Mouse (Mus musculus) midbrain, embryonic 12.5 days (tissue): ENCODE measurements at regions not wholly inside any gene's neighbourhood (a gene's known extent, or its start where the extent isn't known, plus 50 kb on each side); places are given as distances from the start of the nearest gene placed in this dataset.

Experiments
- ATAC-seq: fragments of 200-750 bp; cut with Nextera tagmentation; 2 replicates; pipeline ENCODE4 v1.8.0; 2017; ENCODE audit warnings: low read depth, moderate TSS enrichment, moderate library complexity; ENCODE audit not compliant: low FRiP score
- H3K27ac ChIP-seq: fragments of 300-500 bp; sonication (generic); replicated peaks from 2 replicates; pipeline ENCODE4 v1.5.1; 2016; ENCODE audit warnings: mild to moderate bottlenecking
- H3K27me3 ChIP-seq: fragments of 300-500 bp; sonication (generic); 2 replicates; pipeline ENCODE4 v1.6.1; 2016; ENCODE audit warnings: mild to moderate bottlenecking
- H3K36me3 ChIP-seq: fragments of 300-500 bp; sonication (generic); 2 replicates; pipeline ENCODE4 v1.6.1; 2016
- H3K4me1 ChIP-seq: fragments of 300-500 bp; sonication (generic); 2 replicates; pipeline ENCODE4 v1.6.1; 2016
- H3K4me2 ChIP-seq: fragments of 300-500 bp; sonication (generic); replicated peaks from 2 replicates; pipeline ENCODE4 v1.6.1; 2016; ENCODE audit warnings: mild to moderate bottlenecking, moderate library complexity
- H3K4me3 ChIP-seq: fragments of 300-500 bp; sonication (generic); 2 replicates; pipeline ENCODE4 v1.5.1; 2016; ENCODE audit warnings: mild to moderate bottlenecking
- H3K9ac ChIP-seq: fragments of 300-500 bp; sonication (generic); replicated peaks from 2 replicates; pipeline ENCODE4 v1.6.1; 2016; ENCODE audit warnings: mild to moderate bottlenecking, moderate library complexity
- H3K9me3 ChIP-seq: fragments of 300-500 bp; sonication (generic); 2 replicates; pipeline ENCODE4 v1.6.1; 2016; ENCODE audit warnings: mild to moderate bottlenecking
- WGBS: fragments of 180-500 bp; shearing (Covaris S2); methylation state at CpG from one replicate; pipeline ENCODE4 v1.1.7; 2016; 5-methylcytosine and 5-hydroxymethylcytosine counted together

DNA sequence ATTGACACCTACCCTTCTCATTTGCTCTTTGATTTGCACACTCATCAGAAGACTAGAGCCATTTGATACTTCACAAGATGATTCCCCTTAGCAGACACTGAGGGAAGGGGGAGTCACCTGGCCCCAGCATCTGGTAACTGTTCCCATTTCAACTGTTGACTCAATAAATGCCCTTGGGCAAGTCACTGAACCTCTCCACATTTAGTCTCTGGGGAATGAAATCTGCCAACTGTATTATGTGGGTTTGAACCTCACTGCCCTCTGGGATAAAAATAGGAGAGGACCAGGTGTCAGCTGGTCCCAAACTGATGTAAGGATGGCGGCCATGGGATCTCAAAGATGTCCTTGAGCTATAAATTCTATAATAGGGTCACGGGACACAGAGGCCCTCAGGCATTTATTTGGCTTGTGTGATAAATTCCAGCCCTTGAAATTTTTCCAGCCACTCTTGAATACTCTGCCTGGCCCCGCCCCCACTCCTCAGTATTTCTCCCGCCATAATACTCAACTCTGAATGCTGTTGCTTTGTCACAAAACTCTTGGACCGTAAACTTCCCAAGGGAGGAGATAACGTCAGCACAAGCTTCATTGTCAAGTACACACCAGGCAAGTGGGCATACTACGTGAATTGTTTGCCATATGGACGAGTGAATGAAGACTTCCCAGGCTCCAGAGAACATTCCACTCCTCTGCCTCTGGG lies 155.5 kb downstream of the Qrsl1 start:
- WGBS: 84% methylated on average over 8 of the region's 8 CpGs
- Histone ChIP-seq H3K4me3 (no peak overlapping the region), H3K4me1 (peaks cover 16% of the 10 kb centered on the region), H3K4me2 (no peak overlapping the region), H3K36me3 (no peaks in the 10 kb centered on the region), H3K27ac (no peak overlapping the region), H3K27me3 (no peaks in the 10 kb centered on the region), H3K9ac (no peak overlapping the region), H3K9me3 (no peaks in the 10 kb centered on the region)
- no peak for ATAC-seq

GRCm38 (mm10) chr10:43746631-43747001 lies 154.9 kb downstream of the Qrsl1 start:
- H3K4me3 ChIP-seq: no peak overlapping the region
- H3K27ac ChIP-seq: no peak overlapping the region
- ATAC-seq: no peak
- no peaks in the 10 kb centered on the region for H3K9me3 ChIP-seq
- no peak overlapping the region for H3K4me2 ChIP-seq
- H3K9ac ChIP-seq: no peak overlapping the region
- WGBS: 93% methylated on average over 1 of the region's 1 CpGs
- peaks cover 11% of the 10 kb centered on the region for H3K4me1 ChIP-seq
- no peaks in the 10 kb centered on the region for H3K36me3 ChIP-seq
- H3K27me3 ChIP-seq: no peaks in the 10 kb centered on the region

DNA sequence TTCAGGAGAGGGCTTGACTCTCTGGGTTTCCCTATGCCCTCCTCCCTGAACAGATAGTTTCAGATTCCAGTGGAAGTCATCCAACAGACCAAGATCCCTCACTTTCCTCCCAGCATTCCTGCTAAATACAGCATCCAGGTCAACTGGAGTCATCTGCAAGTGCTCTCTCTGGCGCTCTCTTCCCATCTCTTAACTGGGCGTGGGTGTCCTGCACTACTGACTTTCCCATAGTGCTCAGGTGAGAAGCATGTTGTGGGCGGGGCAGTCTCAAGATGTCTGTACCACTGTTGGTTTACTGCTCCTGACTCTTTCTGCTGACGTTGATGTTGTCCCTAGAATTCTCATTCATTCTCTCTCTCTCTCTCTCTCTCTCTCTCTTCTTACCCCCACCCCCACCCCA lies 154.0 kb downstream of the Qrsl1 start:
- no peaks in the 10 kb centered on the region for H3K9me3 ChIP-seq
- no peak for ATAC-seq
- no peak overlapping the region for H3K9ac ChIP-seq
- H3K27ac ChIP-seq: no peak overlapping the region
- H3K36me3 ChIP-seq: no peaks in the 10 kb centered on the region
- no peaks in the 10 kb centered on the region for H3K27me3 ChIP-seq
- H3K4me1 ChIP-seq: peaks cover 11% of the 10 kb centered on the region
- WGBS: 93% methylated on average over 4 of the region's 4 CpGs
- H3K4me2 ChIP-seq: no peak overlapping the region
- no peak overlapping the region for H3K4me3 ChIP-seq

- no peaks in the 10 kb centered on the region for H3K36me3 ChIP-seq
- WGBS: 88% methylated on average over 3 of the region's 3 CpGs
- peaks cover 6% of the 10 kb centered on the region; the same call in 1 of the 2 replicates for H3K4me1 ChIP-seq
- no peak overlapping the region for H3K9ac ChIP-seq
- no peak overlapping the region for H3K4me3 ChIP-seq
- H3K27me3 ChIP-seq: no peaks in the 10 kb centered on the region
- H3K4me2 ChIP-seq: no peak overlapping the region
- no peaks in the 10 kb centered on the region for H3K9me3 ChIP-seq
- no peak for ATAC-seq
- H3K27ac ChIP-seq: no peak overlapping the region
Observed at GRCm38 (mm10) chr10:43748300-43748699, 153.2 kb downstream of the Qrsl1 start.

DNA sequence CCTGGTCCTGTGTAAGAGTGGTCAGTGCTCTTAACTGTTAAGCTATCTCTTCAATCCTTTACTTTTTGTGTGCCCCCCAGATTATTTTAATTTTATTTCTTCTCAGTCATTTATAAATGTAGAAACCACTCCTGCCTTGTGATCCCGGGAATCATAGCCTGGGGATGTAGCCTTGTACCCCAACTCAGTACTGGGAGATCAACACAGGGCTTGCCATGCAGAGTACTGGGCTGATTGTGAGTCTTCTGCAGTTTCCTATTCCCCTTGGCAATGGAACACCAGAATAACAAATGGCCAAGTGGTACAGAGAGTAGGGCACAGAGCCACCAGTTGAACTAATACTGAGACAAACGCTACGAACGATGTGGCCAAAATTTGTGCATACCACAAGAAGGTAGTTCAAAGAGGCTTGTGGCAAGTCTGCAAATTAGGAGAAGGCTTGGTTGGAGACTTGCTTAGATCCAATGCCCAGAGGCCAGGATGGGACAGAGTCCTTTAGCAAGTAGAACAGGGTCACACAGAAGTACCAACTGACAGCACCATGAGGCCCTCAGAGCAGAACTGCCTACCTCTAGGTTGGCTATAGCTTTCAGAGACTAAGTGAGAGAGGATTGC lies 151.9 kb downstream of the Qrsl1 start:
- no peak for ATAC-seq

GRCm38 (mm10) chr10:43750401-43750800 lies 151.1 kb downstream of the Qrsl1 start:
- Histone ChIP-seq H3K9me3 (no peaks in the 10 kb centered on the region), H3K9ac (no peak overlapping the region), H3K4me2 (no peak overlapping the region), H3K27me3 (no peaks in the 10 kb centered on the region), H3K36me3 (no peaks in the 10 kb centered on the region), H3K27ac (no peak overlapping the region), H3K4me3 (no peak overlapping the region), H3K4me1 (peaks cover 6% of the 10 kb centered on the region; the same call in 1 of the 2 replicates)
- 88% methylated on average over 6 of the region's 6 CpGs for WGBS
- no peak for ATAC-seq

More for the DNA sequence above, 151.9 kb downstream of the Qrsl1 start:
- Histone ChIP-seq H3K36me3 (no peaks in the 10 kb centered on the region), H3K27me3 (no peaks in the 10 kb centered on the region), H3K4me3 (no peak overlapping the region), H3K27ac (no peak overlapping the region), H3K9ac (no peak overlapping the region), H3K9me3 (no peaks in the 10 kb centered on the region), H3K4me2 (no peak overlapping the region), H3K4me1 (peaks cover 6% of the 10 kb centered on the region; the same call in 1 of the 2 replicates)
- WGBS: 94% methylated on average over 4 of the region's 4 CpGs

DNA sequence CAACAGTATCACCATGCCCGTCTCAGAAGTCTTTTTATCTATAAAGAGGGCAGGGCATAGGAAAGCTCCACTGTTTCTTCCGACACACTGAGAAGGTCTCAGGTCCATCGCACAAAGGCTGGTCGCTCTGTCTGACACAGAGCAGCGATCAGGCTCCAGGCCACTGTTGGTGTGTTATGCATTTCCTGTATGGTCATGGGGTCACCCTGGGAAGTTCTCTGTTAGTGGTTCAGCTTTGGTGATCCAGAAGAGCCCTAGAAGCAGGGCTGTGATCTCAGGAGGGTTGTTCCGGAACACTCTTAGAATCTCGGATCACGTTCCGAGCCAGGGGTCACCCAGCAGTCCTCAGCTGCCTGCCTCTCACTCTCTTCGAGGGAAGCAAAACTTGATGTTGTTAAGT lies 150.7 kb downstream of the Qrsl1 start:
- H3K27me3 ChIP-seq: no peaks in the 10 kb centered on the region
- no peaks in the 10 kb centered on the region for H3K36me3 ChIP-seq
- H3K27ac ChIP-seq: no peak overlapping the region
- no peak overlapping the region for H3K4me2 ChIP-seq
- no peak overlapping the region for H3K9ac ChIP-seq
- no peak for ATAC-seq
- H3K4me3 ChIP-seq: no peak overlapping the region
- WGBS: 86% methylated on average over 10 of the region's 10 CpGs
- no peaks in the 10 kb centered on the region for H3K9me3 ChIP-seq
- H3K4me1 ChIP-seq: peaks cover 6% of the 10 kb centered on the region; the same call in 1 of the 2 replicates

- H3K9ac ChIP-seq: no peak overlapping the region
- WGBS: 53% methylated on average over 5 of the region's 5 CpGs
- ATAC-seq: peak; percentile 34; the same call in 1 of the 2 replicates
- H3K9me3 ChIP-seq: no peaks in the 10 kb centered on the region
- peaks cover 6% of the 10 kb centered on the region; the same call in 1 of the 2 replicates for H3K4me1 ChIP-seq
- H3K27ac ChIP-seq: no peak overlapping the region
- H3K4me3 ChIP-seq: no peak overlapping the region
- H3K36me3 ChIP-seq: no peaks in the 10 kb centered on the region
- H3K27me3 ChIP-seq: no peaks in the 10 kb centered on the region
- no peak overlapping the region for H3K4me2 ChIP-seq
Observed at GRCm38 (mm10) chr10:43751881-43752675, 149.5 kb downstream of the Qrsl1 start.

GRCm38 (mm10) chr10:43756881-43757565 lies 144.5 kb downstream of the Qrsl1 start:
- no peak overlapping the region for H3K4me3 ChIP-seq
- H3K4me1 ChIP-seq: peaks cover 2% of the 10 kb centered on the region; the same call in 1 of the 2 replicates
- H3K4me2 ChIP-seq: no peak overlapping the region
- no peak overlapping the region for H3K9ac ChIP-seq
- WGBS: 64% methylated on average over 6 of the region's 6 CpGs
- H3K36me3 ChIP-seq: no peaks in the 10 kb centered on the region
- H3K9me3 ChIP-seq: no peaks in the 10 kb centered on the region
- no peaks in the 10 kb centered on the region for H3K27me3 ChIP-seq
- H3K27ac ChIP-seq: no peak overlapping the region
- ATAC-seq: no peak

DNA sequence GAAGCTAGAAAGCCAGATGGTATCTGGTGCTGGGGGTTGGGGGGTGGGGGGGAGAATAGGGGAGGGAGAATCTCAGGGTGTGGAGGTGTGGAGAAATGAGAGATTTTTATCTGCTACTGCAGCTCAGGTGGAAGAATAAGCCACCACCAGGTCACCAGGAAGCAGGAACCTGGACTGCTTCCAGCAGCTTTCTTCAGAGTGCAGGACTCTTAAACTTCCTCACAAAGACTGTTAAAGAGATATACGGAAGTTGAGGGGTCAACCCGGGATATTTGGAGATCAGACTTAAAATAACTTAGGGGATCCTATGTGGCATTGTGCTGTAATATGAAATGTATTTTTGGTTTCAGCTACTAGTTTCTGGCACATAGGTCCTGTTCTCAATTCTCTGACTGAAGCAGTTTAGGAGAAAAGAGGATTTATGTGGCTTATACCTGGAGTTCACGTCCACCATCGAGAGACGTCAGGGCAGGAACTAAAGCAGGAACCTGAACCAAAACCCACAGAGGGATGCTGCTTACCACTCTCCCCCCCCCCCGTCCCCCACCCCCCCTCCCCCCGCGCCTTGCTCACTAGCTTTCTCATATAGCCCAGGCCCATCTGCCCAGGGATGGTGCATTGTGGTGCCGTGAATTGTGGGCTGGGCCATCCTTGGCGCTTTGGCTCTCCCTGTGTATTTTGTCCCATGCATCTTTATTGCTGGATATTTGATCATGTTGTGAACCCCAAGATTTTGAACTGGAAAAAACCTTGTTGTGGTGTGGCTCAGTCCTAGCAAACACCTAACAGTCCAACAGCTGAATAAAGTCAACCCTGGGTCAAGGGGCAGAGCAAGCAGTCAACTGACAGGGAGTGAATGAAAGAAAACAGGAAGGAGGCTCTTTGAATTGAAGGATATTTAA lies 143.2 kb downstream of the Qrsl1 start:
- 77% methylated on average over 8 of the region's 10 CpGs for WGBS
- Histone ChIP-seq H3K4me3 (no peak overlapping the region), H3K27me3 (no peaks in the 10 kb centered on the region), H3K9me3 (no peaks in the 10 kb centered on the region), H3K4me2 (no peak overlapping the region), H3K4me1 (no peaks in the 10 kb centered on the region), H3K9ac (no peak overlapping the region), H3K36me3 (no peaks in the 10 kb centered on the region), H3K27ac (no peak overlapping the region)
- no peak for ATAC-seq
